ENCODE assay signal across 8 mouse cellular contexts in the genomic region with DNA sequence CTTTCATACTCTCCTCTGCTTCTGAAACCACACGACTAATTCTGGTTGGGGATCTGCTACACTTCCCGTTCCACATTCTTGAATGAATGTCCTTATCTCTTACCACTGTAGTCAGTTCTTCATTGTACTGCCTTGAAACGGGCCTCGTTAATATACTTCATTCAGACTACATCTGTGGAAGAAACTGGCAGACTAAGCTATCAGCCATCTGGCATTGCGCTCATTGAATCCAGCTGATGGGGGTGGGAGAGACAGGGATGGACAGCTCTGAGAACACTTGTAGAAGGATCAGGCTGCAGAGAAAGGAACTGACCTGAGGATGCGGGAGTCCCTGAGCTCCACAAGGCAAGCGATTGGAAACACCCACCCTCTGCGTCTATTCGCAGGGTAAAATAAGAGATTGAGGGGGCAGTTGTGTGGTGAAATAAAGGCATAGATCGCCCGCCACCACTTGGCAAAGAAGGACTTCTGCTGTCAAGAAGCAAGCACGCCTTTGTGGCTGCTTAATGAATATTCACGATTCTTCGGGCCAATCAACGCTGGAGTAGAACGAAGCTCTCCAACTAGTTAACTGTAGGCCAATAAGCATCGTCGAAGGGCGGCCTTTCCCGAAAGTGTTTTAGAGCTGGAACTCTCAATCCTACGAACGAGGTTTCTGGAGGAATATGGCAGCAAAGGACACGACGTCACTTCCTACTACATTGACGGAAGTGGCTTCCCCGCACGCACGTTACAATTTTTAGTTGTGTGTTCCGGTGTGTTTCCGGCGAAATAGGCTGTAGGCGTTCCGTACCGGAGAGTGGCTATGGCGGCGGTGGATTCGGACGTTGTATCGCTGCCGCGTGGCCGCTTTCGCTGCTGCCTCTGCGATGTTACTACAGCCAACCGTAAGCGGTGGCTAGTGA. TPM values are rescaled to one million over a fixed set of nuclear protein-coding genes. Genes with fewer than 3 reads are reported as not detected.
DNase-seq lines count a peak whose midpoint lies in the region; ATAC-seq lines count a peak whose summit lies in the region.

Gene Tut1, plus strand, starts transcription at position 713 of the 905 bp plus-strand sequence.

- peak within 1 kb of the TSS; percentile 86 for H3K27ac ChIP-seq in hindbrain, embryonic 16.5 days (ENCODE audit: low read depth, low read length)
- H3K27ac ChIP-seq in macrophage = peak within 1 kb of the TSS; percentile 70

- peak within 1 kb of the TSS; percentile 69 for H3K4me3 ChIP-seq in hindbrain, embryonic 16.5 days (ENCODE audit: low read length)
- peak within 1 kb of the TSS; percentile 97 for H3K4me3 ChIP-seq in macrophage (ENCODE audit: inconsistent target)

- peak within 1 kb of the TSS; percentile 68 for H3K4me2 ChIP-seq in hindbrain, embryonic 16.5 days (ENCODE audit: low read length)

- peak; percentile 94 for DNase-seq in WW6 (ENCODE audit: low read depth, low spot score)
- peak; percentile 69 to 88 for DNase-seq in cerebellum, postnatal 4 days (ENCODE audit: low spot score in 2 of 2)
- DNase-seq in gastrocnemius, adult 18-20 months (ENCODE audit: low spot score) = peak; percentile 96
- DNase-seq in left cerebral cortex, adult 18-20 months (ENCODE audit: low spot score in 2 of 2) = peak; percentile 91 to 93
- peak; percentile 95 for DNase-seq in right cerebral cortex, adult 18-20 months
- peak; percentile 62 for DNase-seq in urinary bladder, postnatal 10 days (ENCODE audit: low spot score)

- peaks cover 47% of the 10 kb centered on the region for H3K79me2 ChIP-seq in macrophage (ENCODE audit: inconsistent target)

- H3K9me3 ChIP-seq in hindbrain, embryonic 16.5 days (ENCODE audit: control insufficient read depth, low read length) = no peaks in the 10 kb centered on the region

- H3K36me3 ChIP-seq in hindbrain, embryonic 16.5 days (ENCODE audit: control insufficient read depth, insufficient read depth, low read length) = peaks cover 31% of the 10 kb centered on the region
- peaks cover 39% of the 10 kb centered on the region for H3K36me3 ChIP-seq in macrophage (ENCODE audit: inconsistent target)

- peaks cover 22% of the 10 kb centered on the region for H3K4me1 ChIP-seq in hindbrain, embryonic 16.5 days (ENCODE audit: control insufficient read depth, insufficient read depth, low read depth, low read length)

- peak; percentile 97 for ATAC-seq in hindbrain, embryonic 16.5 days

- peak within 1 kb of the TSS; percentile 73 for H3K9ac ChIP-seq in hindbrain, embryonic 16.5 days (ENCODE audit: low read depth, low read length)

- 2% methylated on average over 46 of the region's 46 CpGs for WGBS in hindbrain, embryonic 16.5 days
- WGBS in macrophage (ENCODE audit: missing documents) = under 1% methylated on average over 40 of the region's 46 CpGs

- no peaks in the 10 kb centered on the region for H3K27me3 ChIP-seq in hindbrain, embryonic 16.5 days (replicated peaks; ENCODE audit: control insufficient read depth, insufficient read depth, low read length)

RNA-seq across cellular contexts. Expression of gene Tut1, which starts in this region (rescaled TPM):
- 1 to 10 TPM; 7.6 to 8.2 TPM for total RNA-seq in gastrocnemius, adult 18-20 months (2021)
- 23.9 and 26.3 TPM in 2 replicates for polyA plus RNA-seq in hindbrain, embryonic 16.5 days (2015; fragmentation: Nextera tagmentation; extraction: Ambion mirVana)
- 10 to 100 TPM; 22.5 to 23.7 TPM for total RNA-seq in left cerebral cortex, adult 18-20 months (2021)
- total RNA-seq in macrophage (2018; cell fraction: chromatin; rRNA removed) = 10 to 100 TPM in 25 of 26 experiments, 1 to 10 TPM in 1; 8.5 to 41.5 (median 30.1) TPM
- 10 to 100 TPM in 17 of 26 experiments, 1 to 10 TPM in 9; 4.9 to 15.3 (median 11.1) TPM for total RNA-seq in macrophage (2018; cell fraction: cytosol; rRNA removed)
- 10 to 100 TPM; 10.2 to 38.9 (median 21.4) TPM for total RNA-seq in macrophage (2018; cell fraction: nucleus; rRNA removed)
- polyA plus RNA-seq in macrophage (2018) = 11.5 to 14.4 TPM (median 13.4 TPM) in 3 replicates

Comparison
In these comparisons a context has a peak if more than half of its experiments do, and no peak if none do; other contexts are left out.
1. Peak in every context shown above with its lines: DNase-seq, ATAC-seq, H3K4me3 ChIP-seq and H3K27ac ChIP-seq.